Mouse (Mus musculus) frontal cortex, adult (tissue): ENCODE results near the gene Mcm2.

Experiments
- ATAC-seq: cut with Nextera tagmentation; 2 replicates; pipeline ENCODE4 v1.9.2; 2017; ENCODE audit warnings: mild to moderate bottlenecking, moderate library complexity, mixed read lengths; ENCODE audit not compliant: low TSS enrichment

Mcm2 gene

GRCm38 (mm10) chr6:88849270-88849669 lies 49.3 kb downstream of the Mcm2 start:
- ATAC-seq: no peak

- no peak for ATAC-seq
These were observed 51.0 kb downstream of the Mcm2 start for GRCm38 (mm10) chr6:88847571-88847970.

- ATAC-seq: no peak
These were observed 53.5 kb downstream of the Mcm2 start for GRCm38 (mm10) chr6:88844901-88845565.

- no peak for ATAC-seq
These were observed 54.5 kb downstream of the Mcm2 start for GRCm38 (mm10) chr6:88843781-88844725.

GRCm38 (mm10) chr6:88843241-88843640 lies 55.3 kb downstream of the Mcm2 start:
- ATAC-seq: peak; percentile 0; the same call in 1 of the 2 replicates

- peak; percentile 21 for ATAC-seq
These were observed 55.8 kb downstream of the Mcm2 start for GRCm38 (mm10) chr6:88842731-88843151.

- ATAC-seq: peak; percentile 65
These were observed 56.5 kb downstream of the Mcm2 start, which contains the start of gene Abtb1 for GRCm38 (mm10) chr6:88841781-88842689. Gene Abtb1, minus strand, starts transcription at chr6:88841984.

GRCm38 (mm10) chr6:88841514-88841780 lies 57.1 kb downstream of the Mcm2 start:
- peak; percentile 18 for ATAC-seq

- no peak for ATAC-seq
These were observed 57.6 kb downstream of the Mcm2 start for GRCm38 (mm10) chr6:88840791-88841513.

GRCm38 (mm10) chr6:88840211-88840610 lies 58.4 kb downstream of the Mcm2 start:
- ATAC-seq: no peak

GRCm38 (mm10) chr6:88839135-88839970 lies 59.2 kb downstream of the Mcm2 start:
- ATAC-seq: no peak

GRCm38 (mm10) chr6:88838613-88839012 lies 60.0 kb downstream of the Mcm2 start:
- no peak for ATAC-seq

GRCm38 (mm10) chr6:88837999-88838398 lies 60.6 kb downstream of the Mcm2 start:
- no peak for ATAC-seq

- no peak for ATAC-seq
These were observed 62.3 kb downstream of the Mcm2 start for GRCm38 (mm10) chr6:88836178-88836819.

GRCm38 (mm10) chr6:88835047-88835446 lies 63.5 kb downstream of the Mcm2 start:
- no peak for ATAC-seq
